Mouse (Mus musculus): ENCODE results near the gene Lcn10. TPM values are rescaled to one million over a fixed set of nuclear protein-coding genes. Genes with fewer than 3 reads are reported as not detected.
"Not testable (repeated sequence)": the region's sequence is repeated elsewhere in the genome, so short reads cannot be mapped to it uniquely, and the experiment has no call there.

The Lcn10 gene
- polyA plus RNA-seq, 1 experiment = not detected

DNA sequence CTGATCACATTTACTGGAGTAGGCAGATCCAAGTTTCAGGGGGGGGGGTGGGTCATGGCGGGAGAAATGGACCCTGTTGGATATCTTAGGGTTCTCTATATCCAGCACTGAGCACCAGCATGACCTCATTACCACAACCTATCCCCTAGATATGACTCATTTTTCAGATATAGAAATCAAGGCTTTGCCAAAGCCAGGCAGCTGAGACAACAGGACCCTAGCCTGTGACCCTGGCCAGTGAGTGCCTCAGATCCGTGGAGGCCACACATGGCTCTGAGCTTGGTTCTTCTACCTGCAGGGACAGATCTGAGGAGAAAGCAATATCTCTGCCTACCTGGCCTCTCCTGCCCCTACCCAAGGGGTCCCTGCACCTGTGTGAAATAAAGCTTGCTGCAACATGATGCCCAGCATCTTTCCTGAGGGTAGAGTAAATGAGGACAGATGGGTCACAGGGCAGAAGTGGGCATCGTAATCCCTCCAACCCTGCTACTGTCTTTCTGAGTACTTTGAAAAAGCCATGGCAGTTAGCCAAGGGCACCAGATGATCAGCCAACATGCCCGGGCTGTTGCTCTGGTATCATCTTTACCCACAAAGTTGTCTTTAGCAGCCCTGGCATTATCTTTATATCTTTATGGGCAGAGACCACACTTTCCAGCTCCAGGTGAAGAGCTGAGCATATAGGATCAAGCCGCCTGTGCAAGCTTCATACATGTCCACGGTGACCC is 21.1 kb upstream of the Lcn10 start:
- no peak overlapping the region for H3K4me3 ChIP-seq (replicated peaks)
- no peaks in the 10 kb centered on the region for H3K4me1 ChIP-seq (ENCODE audit: control insufficient read depth)
- TF ChIP-seq TAL1 (IDR thresholded peaks at IDR 0.05; ENCODE audit: low read length) (no peak), GATA1 (IDR thresholded peaks at IDR 0.05; ENCODE audit: low read length) (no peak)
- H3K27me3 ChIP-seq (ENCODE audit: control insufficient read depth) = no peaks in the 10 kb centered on the region
- no peaks in the 10 kb centered on the region for H3K9me3 ChIP-seq (ENCODE audit: control insufficient read depth, low read length)
- no peaks in the 10 kb centered on the region for H3K36me3 ChIP-seq (ENCODE audit: control insufficient read depth)

DNA sequence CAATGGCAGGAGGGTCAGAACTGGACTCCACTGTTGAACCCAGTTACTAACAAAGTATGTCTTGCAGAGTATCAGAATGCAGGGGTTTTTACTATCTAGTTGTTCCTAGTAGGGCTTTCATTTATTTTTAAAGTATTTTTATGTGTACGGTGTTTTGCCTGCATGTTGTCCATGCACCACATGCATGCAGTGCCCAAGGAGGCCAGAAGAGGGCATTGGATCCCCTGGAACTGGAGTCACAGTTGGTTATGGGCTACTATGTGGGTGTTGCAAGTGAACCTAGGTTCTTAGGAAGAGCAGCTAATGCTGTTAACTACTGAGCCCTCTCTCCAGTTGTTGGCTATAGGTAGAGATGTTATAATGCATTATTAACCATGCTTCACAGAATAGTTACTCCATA is 19.0 kb upstream of the Lcn10 start:
- Histone ChIP-seq H3K9me3 (ENCODE audit: control insufficient read depth, low read length) (no peaks in the 10 kb centered on the region), H3K4me1 (ENCODE audit: control insufficient read depth) (no peaks in the 10 kb centered on the region), H3K36me3 (ENCODE audit: control insufficient read depth) (no peaks in the 10 kb centered on the region), H3K4me3 (replicated peaks) (no peak overlapping the region), H3K27me3 (ENCODE audit: control insufficient read depth) (no peaks in the 10 kb centered on the region)
- TF ChIP-seq GATA1 (IDR thresholded peaks at IDR 0.05; ENCODE audit: low read length) = no peak
- TF ChIP-seq TAL1 (IDR thresholded peaks at IDR 0.05; ENCODE audit: low read length) = no peak

DNA sequence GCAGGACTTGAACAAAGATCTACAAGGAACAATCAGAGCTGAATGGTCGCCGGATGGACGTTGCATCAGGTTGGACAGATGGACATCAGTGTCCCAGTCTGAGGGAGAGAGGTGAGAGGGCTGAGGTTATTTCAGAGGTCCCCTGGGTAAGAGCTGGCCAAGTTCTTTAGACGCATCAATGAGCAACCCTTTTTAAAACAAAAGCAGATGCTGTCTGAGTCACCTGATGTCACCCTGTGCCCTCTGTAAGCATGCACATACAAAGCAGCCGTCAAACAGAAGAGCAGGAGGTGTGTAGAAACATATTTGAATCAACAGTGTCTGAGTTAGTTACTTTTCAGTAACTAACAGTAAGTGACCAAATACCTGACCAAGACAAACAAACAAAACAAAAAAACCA is 18.4 kb upstream of the Lcn10 start:
- Histone ChIP-seq H3K4me1 (ENCODE audit: control insufficient read depth) (no peaks in the 10 kb centered on the region), H3K9me3 (ENCODE audit: control insufficient read depth, low read length) (no peaks in the 10 kb centered on the region), H3K4me3 (replicated peaks) (no peak overlapping the region), H3K27me3 (ENCODE audit: control insufficient read depth) (no peaks in the 10 kb centered on the region), H3K36me3 (ENCODE audit: control insufficient read depth) (no peaks in the 10 kb centered on the region)
- no peak for TF ChIP-seq GATA1 (IDR thresholded peaks at IDR 0.05; ENCODE audit: low read length)

DNA sequence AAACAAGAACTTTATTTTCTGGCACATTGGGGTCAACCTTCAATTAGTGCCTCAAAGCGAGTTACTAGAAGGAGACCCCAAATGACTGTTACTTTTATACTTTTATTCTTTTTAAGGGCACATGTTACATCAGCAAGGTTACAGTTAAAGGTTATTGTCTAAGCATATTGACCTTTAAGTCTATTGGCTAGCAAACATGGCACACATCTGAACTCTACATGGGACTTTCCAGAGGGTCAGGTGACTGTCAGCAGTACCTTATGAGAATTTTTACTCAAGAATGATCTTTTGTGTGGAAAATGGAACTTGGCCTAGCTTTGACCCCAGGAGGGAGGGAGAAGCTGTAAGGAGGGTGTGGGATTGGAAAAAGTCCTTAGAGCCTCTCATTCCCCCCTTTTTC is 16.0 kb upstream of the Lcn10 start:
- TF ChIP-seq TAL1 (IDR thresholded peaks at IDR 0.05; ENCODE audit: low read length) (no peak), GATA1 (IDR thresholded peaks at IDR 0.05; ENCODE audit: low read length) (no peak)
- Histone ChIP-seq H3K4me3 (replicated peaks) (no peak overlapping the region), H3K4me1 (ENCODE audit: control insufficient read depth) (no peaks in the 10 kb centered on the region), H3K9me3 (ENCODE audit: control insufficient read depth, low read length) (no peaks in the 10 kb centered on the region), H3K36me3 (ENCODE audit: control insufficient read depth) (no peaks in the 10 kb centered on the region), H3K27me3 (ENCODE audit: control insufficient read depth) (no peaks in the 10 kb centered on the region)

DNA sequence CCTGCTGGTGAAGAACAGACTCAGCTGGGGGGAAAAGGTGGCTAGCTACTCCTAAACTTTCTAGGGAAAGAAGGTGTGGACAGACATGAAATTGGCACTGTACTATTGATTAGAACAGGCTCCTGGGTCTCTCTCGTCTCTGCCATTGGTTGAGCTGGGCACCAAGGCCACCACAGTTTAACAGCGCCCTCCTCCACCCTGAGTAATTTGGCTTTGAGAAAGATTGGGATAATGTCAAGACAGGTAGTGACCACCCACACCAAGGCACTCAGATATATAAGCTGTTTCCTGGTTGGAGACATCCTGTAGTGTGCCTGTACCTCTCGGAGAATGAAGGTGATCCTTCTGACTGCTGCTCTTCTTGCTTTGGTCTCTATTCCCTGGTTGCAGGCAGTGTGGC is 6.0 kb upstream of the Lcn10 start, which contains the start of gene Lcn6:
Lcn6 (plus strand) TSS at position 301 of the 400 bp plus-strand sequence.
- Histone ChIP-seq H3K36me3 (ENCODE audit: control insufficient read depth) (no peaks in the 10 kb centered on the region), H3K4me1 (ENCODE audit: control insufficient read depth) (no peaks in the 10 kb centered on the region), H3K9me3 (ENCODE audit: control insufficient read depth, low read length) (no peaks in the 10 kb centered on the region), H3K4me3 (replicated peaks) (no peak within 1 kb of the TSS), H3K27me3 (ENCODE audit: control insufficient read depth) (no peaks in the 10 kb centered on the region)
- no peak for TF ChIP-seq TAL1 (IDR thresholded peaks at IDR 0.05; ENCODE audit: low read length)
- TF ChIP-seq GATA1 (IDR thresholded peaks at IDR 0.05; ENCODE audit: low read length) = no peak

DNA sequence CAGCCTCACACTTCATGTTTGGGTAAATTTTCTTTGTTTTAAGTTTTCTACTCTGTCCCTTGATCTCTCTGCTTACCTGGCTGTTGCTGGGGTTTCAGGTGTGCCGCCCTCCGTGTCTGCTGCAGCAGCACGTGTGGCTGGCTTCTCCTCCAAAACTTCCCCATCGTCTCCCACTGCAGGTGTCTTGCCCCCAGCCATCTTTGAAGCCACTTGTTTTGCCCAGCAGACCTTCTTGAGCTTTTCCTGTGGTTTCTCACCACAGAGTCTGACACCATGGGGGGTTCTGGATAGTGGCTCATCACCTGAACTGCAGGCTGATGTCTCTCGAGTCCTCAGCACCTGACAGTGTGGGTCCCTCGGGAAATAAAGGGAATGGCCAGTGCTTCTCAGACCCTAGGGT is 3.0 kb upstream of the Lcn10 start:
- Histone ChIP-seq H3K27me3 (ENCODE audit: control insufficient read depth) (no peaks in the 10 kb centered on the region), H3K36me3 (ENCODE audit: control insufficient read depth) (no peaks in the 10 kb centered on the region), H3K9me3 (ENCODE audit: control insufficient read depth, low read length) (no peaks in the 10 kb centered on the region), H3K4me3 (replicated peaks) (no peak overlapping the region), H3K4me1 (ENCODE audit: control insufficient read depth) (no peaks in the 10 kb centered on the region)
- TF ChIP-seq TAL1 (IDR thresholded peaks at IDR 0.05; ENCODE audit: low read length) = no peak
- no peak for TF ChIP-seq GATA1 (IDR thresholded peaks at IDR 0.05; ENCODE audit: low read length)

DNA sequence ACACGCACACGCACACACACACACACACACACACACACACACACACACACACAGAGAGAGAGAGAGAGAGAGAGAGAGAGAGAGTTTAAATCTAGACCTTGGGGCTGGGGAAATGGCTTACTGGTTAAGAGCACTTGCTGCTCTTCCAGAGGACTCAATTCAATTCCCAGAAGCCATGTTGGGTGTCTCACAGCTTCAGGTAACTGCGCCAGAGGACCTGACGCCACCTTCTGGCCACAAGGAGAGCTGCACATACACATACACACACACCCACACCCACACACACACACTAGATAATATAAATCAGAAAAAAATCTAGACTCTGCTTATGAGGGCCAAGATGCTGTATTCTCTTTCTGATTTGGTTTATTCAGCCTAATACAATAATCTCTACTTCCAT is 4.4 kb downstream of the Lcn10 start:
- no peak overlapping the region for H3K4me3 ChIP-seq (replicated peaks)
- H3K27me3 ChIP-seq (ENCODE audit: control insufficient read depth) = no peaks in the 10 kb centered on the region
- no peaks in the 10 kb centered on the region for H3K4me1 ChIP-seq (ENCODE audit: control insufficient read depth)
- H3K9me3 ChIP-seq (ENCODE audit: control insufficient read depth, low read length) = no peaks in the 10 kb centered on the region
- no peaks in the 10 kb centered on the region for H3K36me3 ChIP-seq (ENCODE audit: control insufficient read depth)
- TF ChIP-seq TAL1 (IDR thresholded peaks at IDR 0.05; ENCODE audit: low read length) = no peak
- TF ChIP-seq GATA1 (IDR thresholded peaks at IDR 0.05; ENCODE audit: low read length) = no peak

DNA sequence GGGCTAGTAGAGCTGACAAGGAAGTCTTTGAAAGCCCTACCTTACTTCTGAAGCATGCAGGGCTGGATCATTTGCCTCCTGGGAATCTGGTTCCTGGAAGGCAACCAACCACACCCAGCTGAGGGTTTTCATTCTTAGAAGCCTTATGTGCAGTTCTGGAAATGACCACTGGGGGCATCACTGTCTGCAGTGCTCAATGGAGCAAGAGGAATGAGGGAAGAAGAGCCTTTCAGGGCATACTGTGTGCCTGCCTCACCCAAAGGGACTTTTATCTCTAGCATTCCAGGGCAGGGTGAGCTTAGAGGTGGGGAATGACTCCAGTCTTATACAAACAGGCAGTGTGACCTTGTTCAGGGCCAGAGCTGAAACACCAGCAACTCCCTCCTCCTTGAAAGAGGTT is 12.1 kb downstream of the Lcn10 start:
- H3K36me3 ChIP-seq (ENCODE audit: control insufficient read depth) = no peaks in the 10 kb centered on the region
- H3K4me3 ChIP-seq (replicated peaks) = no peak overlapping the region
- no peaks in the 10 kb centered on the region for H3K27me3 ChIP-seq (ENCODE audit: control insufficient read depth)
- no peaks in the 10 kb centered on the region for H3K4me1 ChIP-seq (ENCODE audit: control insufficient read depth)
- TF ChIP-seq TAL1 (IDR thresholded peaks at IDR 0.05; ENCODE audit: low read length) (no peak), GATA1 (IDR thresholded peaks at IDR 0.05; ENCODE audit: low read length) (no peak)
- H3K9me3 ChIP-seq (ENCODE audit: control insufficient read depth, low read length) = no peaks in the 10 kb centered on the region

DNA sequence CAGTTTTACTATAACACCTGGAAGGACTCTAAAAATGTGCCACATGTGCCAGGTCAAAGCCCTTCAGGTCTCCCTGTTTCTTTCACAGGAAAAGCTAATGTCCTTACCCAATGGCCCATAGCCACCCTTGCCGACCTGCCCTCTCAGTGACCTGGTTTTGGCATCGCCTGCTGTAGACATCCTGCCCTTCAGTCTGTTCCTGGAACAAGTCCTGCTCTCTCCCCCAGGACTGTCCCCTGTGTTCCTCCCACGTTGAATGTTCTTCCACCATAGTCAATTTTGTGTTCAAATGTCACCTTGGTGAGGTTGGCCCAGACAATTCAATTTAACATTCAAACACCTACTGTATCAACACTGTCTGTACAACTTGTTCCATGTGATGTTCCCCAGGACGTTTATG is 14.4 kb downstream of the Lcn10 start:
- no peaks in the 10 kb centered on the region for H3K27me3 ChIP-seq (ENCODE audit: control insufficient read depth)
- no peaks in the 10 kb centered on the region for H3K36me3 ChIP-seq (ENCODE audit: control insufficient read depth)
- H3K4me1 ChIP-seq (ENCODE audit: control insufficient read depth) = no peaks in the 10 kb centered on the region
- TF ChIP-seq GATA1 (IDR thresholded peaks at IDR 0.05; ENCODE audit: low read length) = no peak
- TF ChIP-seq TAL1 (IDR thresholded peaks at IDR 0.05; ENCODE audit: low read length) = no peak
- H3K9me3 ChIP-seq (ENCODE audit: control insufficient read depth, low read length) = no peaks in the 10 kb centered on the region
- no peak overlapping the region for H3K4me3 ChIP-seq (replicated peaks)

DNA sequence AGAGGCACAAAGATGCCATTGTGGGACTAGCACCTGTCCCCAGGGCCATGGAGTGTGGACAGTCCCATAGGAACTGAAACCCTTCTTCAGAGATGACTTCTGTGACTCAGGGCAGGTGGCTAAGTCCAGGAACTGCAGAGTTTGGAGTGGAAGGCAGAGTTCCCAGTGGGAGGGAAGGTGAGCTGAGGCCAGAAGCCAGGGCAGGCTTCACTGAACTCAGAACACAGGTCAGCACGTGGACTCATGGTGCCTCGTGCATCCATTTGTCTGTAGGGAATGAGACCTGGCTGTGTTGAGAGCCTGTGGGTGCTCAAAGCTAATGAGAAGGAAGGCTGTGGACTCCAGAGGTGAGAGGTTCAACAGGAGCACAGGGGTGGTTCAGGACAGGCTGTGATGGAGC is 16.2 kb downstream of the Lcn10 start:
- Histone ChIP-seq H3K4me1 (ENCODE audit: control insufficient read depth) (no peaks in the 10 kb centered on the region), H3K9me3 (ENCODE audit: control insufficient read depth, low read length) (no peaks in the 10 kb centered on the region), H3K27me3 (ENCODE audit: control insufficient read depth) (no peaks in the 10 kb centered on the region), H3K36me3 (ENCODE audit: control insufficient read depth) (no peaks in the 10 kb centered on the region), H3K4me3 (replicated peaks) (no peak overlapping the region)
- TF ChIP-seq GATA1 (IDR thresholded peaks at IDR 0.05; ENCODE audit: low read length) (no peak), TAL1 (IDR thresholded peaks at IDR 0.05; ENCODE audit: low read length) (no peak)

DNA sequence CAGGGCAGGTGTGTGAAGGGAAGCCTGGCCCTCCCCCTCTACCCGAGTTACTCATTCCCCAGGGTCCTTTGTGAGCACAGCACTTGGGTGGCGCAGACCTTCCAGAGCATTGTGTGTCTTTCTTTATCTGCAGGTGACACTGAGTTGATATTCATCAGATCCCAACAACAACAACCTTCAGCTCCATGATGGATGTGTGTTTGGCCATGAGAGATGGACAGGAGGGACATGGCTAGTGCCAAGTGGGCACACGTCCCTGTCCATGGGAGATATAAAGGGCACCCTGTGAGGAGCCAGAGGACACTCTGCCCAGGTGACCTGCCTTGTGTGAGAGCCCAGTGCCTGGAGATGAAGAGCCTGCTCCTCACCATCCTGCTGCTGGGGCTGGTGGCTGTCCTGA is 17.2 kb downstream of the Lcn10 start, which contains the start of gene Obp2a:
Obp2a (plus strand) TSS at position 301 of the 400 bp plus-strand sequence.
- not testable (repeated sequence) for H3K9me3 ChIP-seq (ENCODE audit: control insufficient read depth, low read length); H3K4me1 ChIP-seq (ENCODE audit: control insufficient read depth); H3K36me3 ChIP-seq (ENCODE audit: control insufficient read depth); H3K4me3 ChIP-seq (replicated peaks); H3K27me3 ChIP-seq (ENCODE audit: control insufficient read depth)

All from erythroblast, embryonic 14.5 days (primary cell).